Mouse (Mus musculus): ENCODE measurements around the gene B4galt2. TPM values are rescaled to one million over a fixed set of nuclear protein-coding genes. Genes with fewer than 3 reads are reported as not detected.

The B4galt2 gene
- polyA plus RNA-seq, 1 experiment from 2014 or later, result 38.7 TPM

- peaks cover 3% of the 10 kb centered on the region for H3K4me1 ChIP-seq
- no peaks in the 10 kb centered on the region for H3K9me3 ChIP-seq
- 91% methylated on average over 10 of the region's 10 CpGs for WGBS
- no peak overlapping the region for H3K4me3 ChIP-seq
- no peak for ATAC-seq (ENCODE audit: insufficient number of reproducible peaks, insufficient read depth, low FRiP score, low TSS enrichment, low read depth)
- H3K36me3 ChIP-seq, result peaks cover 82% of the 10 kb centered on the region
- H3K27ac ChIP-seq, result no peak overlapping the region
- H3K27me3 ChIP-seq, result no peaks in the 10 kb centered on the region
- no peak overlapping the region for H3K4me2 ChIP-seq
- H3K9ac ChIP-seq, result no peak overlapping the region
These were observed 20.8 kb upstream of the B4galt2 start for GRCm38 (mm10) chr4:117904094-117904493.

GRCm38 (mm10) chr4:117898111-117898510, 14.8 kb upstream of the B4galt2 start:
- H3K9ac ChIP-seq, result no peak overlapping the region
- no peaks in the 10 kb centered on the region for H3K4me1 ChIP-seq
- H3K27ac ChIP-seq, result no peak overlapping the region
- ATAC-seq (ENCODE audit: insufficient number of reproducible peaks, insufficient read depth, low FRiP score, low TSS enrichment, low read depth), result no peak
- 86% methylated on average over 3 of the region's 3 CpGs for WGBS
- no peak overlapping the region for H3K4me3 ChIP-seq
- no peaks in the 10 kb centered on the region for H3K27me3 ChIP-seq
- H3K36me3 ChIP-seq, result peaks cover 90% of the 10 kb centered on the region
- no peaks in the 10 kb centered on the region for H3K9me3 ChIP-seq
- no peak overlapping the region for H3K4me2 ChIP-seq

- no peak overlapping the region for H3K27ac ChIP-seq
- no peaks in the 10 kb centered on the region for H3K9me3 ChIP-seq
- H3K9ac ChIP-seq, result no peak overlapping the region
- 92% methylated on average over 6 of the region's 6 CpGs for WGBS
- H3K4me2 ChIP-seq, result no peak overlapping the region
- no peaks in the 10 kb centered on the region for H3K27me3 ChIP-seq
- peaks cover 70% of the 10 kb centered on the region for H3K36me3 ChIP-seq
- ATAC-seq (ENCODE audit: insufficient number of reproducible peaks, insufficient read depth, low FRiP score, low TSS enrichment, low read depth), result no peak
- peaks cover 4% of the 10 kb centered on the region for H3K4me1 ChIP-seq
- no peak overlapping the region for H3K4me3 ChIP-seq
These were observed 12.7 kb upstream of the B4galt2 start for GRCm38 (mm10) chr4:117896031-117896430.

GRCm38 (mm10) chr4:117895339-117895738, 12.1 kb upstream of the B4galt2 start:
- H3K27ac ChIP-seq, result no peak overlapping the region
- ATAC-seq (ENCODE audit: insufficient number of reproducible peaks, insufficient read depth, low FRiP score, low TSS enrichment, low read depth), result no peak

GRCm38 (mm10) chr4:117894601-117895000, 11.3 kb upstream of the B4galt2 start:
- no peaks in the 10 kb centered on the region for H3K27me3 ChIP-seq
- H3K4me3 ChIP-seq, result no peak overlapping the region
- H3K4me2 ChIP-seq, result no peak overlapping the region
- no peak overlapping the region for H3K9ac ChIP-seq
- no peaks in the 10 kb centered on the region for H3K9me3 ChIP-seq
- 94% methylated on average over 8 of the region's 8 CpGs for whole genome bisulfite sequencing
- peaks cover 8% of the 10 kb centered on the region for H3K4me1 ChIP-seq
- H3K27ac ChIP-seq, result no peak overlapping the region
- no peak for ATAC-seq (ENCODE audit: insufficient number of reproducible peaks, insufficient read depth, low FRiP score, low TSS enrichment, low read depth)
- H3K36me3 ChIP-seq, result peaks cover 56% of the 10 kb centered on the region

More at GRCm38 (mm10) chr4:117895339-117895738, 12.1 kb upstream of the B4galt2 start:
- Histone ChIP-seq H3K36me3 (peaks cover 63% of the 10 kb centered on the region), H3K27me3 (no peaks in the 10 kb centered on the region), H3K9ac (no peak overlapping the region), H3K9me3 (no peaks in the 10 kb centered on the region), H3K4me3 (no peak overlapping the region), H3K4me1 (peaks cover 8% of the 10 kb centered on the region), H3K4me2 (no peak overlapping the region)
- WGBS, result 74% methylated on average over 7 of the region's 7 CpGs

- Histone ChIP-seq H3K27ac (no peak overlapping the region), H3K4me2 (no peak overlapping the region), H3K9me3 (no peaks in the 10 kb centered on the region), H3K4me1 (peaks cover 8% of the 10 kb centered on the region), H3K36me3 (peaks cover 52% of the 10 kb centered on the region), H3K27me3 (no peaks in the 10 kb centered on the region), H3K9ac (no peak overlapping the region), H3K4me3 (no peak overlapping the region)
- ATAC-seq (ENCODE audit: insufficient number of reproducible peaks, insufficient read depth, low FRiP score, low TSS enrichment, low read depth), result no peak
- WGBS, result 26% methylated on average over 9 of the region's 9 CpGs
These were observed 10.1 kb upstream of the B4galt2 start for GRCm38 (mm10) chr4:117893376-117893775.

GRCm38 (mm10) chr4:117891738-117892161, 8.5 kb upstream of the B4galt2 start, which contains the start of gene Dph2:
TSS of gene Dph2 (minus strand) at chr4:117892032.
- ATAC-seq (ENCODE audit: insufficient number of reproducible peaks, insufficient read depth, low FRiP score, low TSS enrichment, low read depth), result peak; percentile 74; the same call in 1 of the 2 replicates
- Histone ChIP-seq H3K4me2 (peak within 1 kb of the TSS; percentile 90), H3K9ac (peak within 1 kb of the TSS; percentile 72), H3K4me3 (peak within 1 kb of the TSS; percentile 76), H3K27ac (no peak within 1 kb of the TSS), H3K36me3 (peaks cover 36% of the 10 kb centered on the region), H3K9me3 (no peaks in the 10 kb centered on the region), H3K4me1 (peaks cover 12% of the 10 kb centered on the region), H3K27me3 (no peaks in the 10 kb centered on the region)
- WGBS, result under 1% methylated on average over 21 of the region's 21 CpGs

- H3K4me2 ChIP-seq, result peak overlapping the region; percentile 90
These were observed 7.5 kb upstream of the B4galt2 start for GRCm38 (mm10) chr4:117890750-117891149.

GRCm38 (mm10) chr4:117890031-117890430, 6.7 kb upstream of the B4galt2 start:
- Histone ChIP-seq H3K27me3 (no peaks in the 10 kb centered on the region), H3K9ac (no peak overlapping the region), H3K27ac (no peak overlapping the region), H3K9me3 (no peaks in the 10 kb centered on the region), H3K4me2 (no peak overlapping the region), H3K4me3 (no peak overlapping the region), H3K36me3 (peaks cover 27% of the 10 kb centered on the region), H3K4me1 (peaks cover 21% of the 10 kb centered on the region)
- WGBS, result 90% methylated on average over 14 of the region's 14 CpGs
- ATAC-seq (ENCODE audit: insufficient number of reproducible peaks, insufficient read depth, low FRiP score, low TSS enrichment, low read depth), result no peak

More at GRCm38 (mm10) chr4:117890750-117891149, 7.5 kb upstream of the B4galt2 start:
- Histone ChIP-seq H3K4me3 (peak overlapping the region; percentile 76), H3K27me3 (no peaks in the 10 kb centered on the region), H3K27ac (no peak overlapping the region), H3K4me1 (peaks cover 21% of the 10 kb centered on the region), H3K9me3 (no peaks in the 10 kb centered on the region), H3K36me3 (peaks cover 27% of the 10 kb centered on the region), H3K9ac (no peak overlapping the region)
- WGBS, result 89% methylated on average over 8 of the region's 8 CpGs
- no peak for ATAC-seq (ENCODE audit: insufficient number of reproducible peaks, insufficient read depth, low FRiP score, low TSS enrichment, low read depth)

GRCm38 (mm10) chr4:117889471-117889870, 6.2 kb upstream of the B4galt2 start:
- peaks cover 22% of the 10 kb centered on the region for H3K4me1 ChIP-seq
- H3K27ac ChIP-seq, result no peak overlapping the region
- no peak overlapping the region for H3K4me2 ChIP-seq
- peaks cover 27% of the 10 kb centered on the region for H3K36me3 ChIP-seq
- no peak for ATAC-seq (ENCODE audit: insufficient number of reproducible peaks, insufficient read depth, low FRiP score, low TSS enrichment, low read depth)
- no peak overlapping the region for H3K4me3 ChIP-seq
- no peaks in the 10 kb centered on the region for H3K9me3 ChIP-seq
- H3K27me3 ChIP-seq, result no peaks in the 10 kb centered on the region
- 91% methylated on average over 15 of the region's 15 CpGs for WGBS
- no peak overlapping the region for H3K9ac ChIP-seq

- Histone ChIP-seq H3K27ac (no peak overlapping the region), H3K36me3 (peaks cover 27% of the 10 kb centered on the region), H3K27me3 (no peaks in the 10 kb centered on the region), H3K9ac (0 out of 2 replicates have a peak overlapping the region, but pooled peaks have one; percentile 82), H3K4me3 (peak overlapping the region; percentile 75), H3K4me2 (peak overlapping the region; percentile 92), H3K9me3 (no peaks in the 10 kb centered on the region), H3K4me1 (peaks cover 32% of the 10 kb centered on the region)
- ATAC-seq (ENCODE audit: insufficient number of reproducible peaks, insufficient read depth, low FRiP score, low TSS enrichment, low read depth), result no peak
- WGBS, result 80% methylated on average over 2 of the region's 2 CpGs
These were observed 4.6 kb upstream of the B4galt2 start for GRCm38 (mm10) chr4:117887920-117888319.

- peak within 1 kb of the TSS; percentile 75 for H3K4me3 ChIP-seq
- peak within 1 kb of the TSS; percentile 92 for H3K4me2 ChIP-seq
- H3K4me1 ChIP-seq, result peaks cover 36% of the 10 kb centered on the region
- H3K9me3 ChIP-seq, result no peaks in the 10 kb centered on the region
- H3K27me3 ChIP-seq, result no peaks in the 10 kb centered on the region
- peak within 1 kb of the TSS; percentile 82 for H3K9ac ChIP-seq
- ATAC-seq (ENCODE audit: insufficient number of reproducible peaks, insufficient read depth, low FRiP score, low TSS enrichment, low read depth), result peak; percentile 83
- H3K36me3 ChIP-seq, result peaks cover 27% of the 10 kb centered on the region
- no peak within 1 kb of the TSS for H3K27ac ChIP-seq
- under 1% methylated on average over 37 of the region's 37 CpGs for WGBS
These were observed 3.8 kb upstream of the B4galt2 start, which contains the start of gene Atp6v0b for GRCm38 (mm10) chr4:117887133-117887532. TSS of gene Atp6v0b (minus strand) at chr4:117887333.
